Mouse (Mus musculus) CH12.LX (cell line): ENCODE data around the gene Rbm33. TPM values are rescaled to one million over a fixed set of nuclear protein-coding genes. Genes with fewer than 3 reads are reported as not detected.

Source experiments
- DNase-seq: peaks from one replicate; pipeline ENCODE4 v3.0.0-alpha.2; 2013; ENCODE audit errors: extremely low read depth
- H3K27ac ChIP-seq: 2 replicates; pipeline ENCODE4 v1.5.1; 2012; ENCODE audit warnings: low read depth, mild to moderate bottlenecking, control low read depth, moderate library complexity; ENCODE audit not compliant: insufficient read depth
- H3K27me3 ChIP-seq: replicated peaks from 2 replicates; pipeline ENCODE3; 2012; ENCODE audit warnings: inconsistent platforms
- H3K36me3 ChIP-seq, 2 experiments: replicated peaks in 1 of 2; 2 replicates each; pipeline versions ENCODE3 to v1.6.1; 2012; ENCODE audit warnings: inconsistent platforms in 1 of 2, low read length in 1 of 2, mild to moderate bottlenecking in 1 of 2, mixed read lengths in 1 of 2, moderate library complexity in 1 of 2; ENCODE audit not compliant: control insufficient read depth in 1 of 2, insufficient read depth in 1 of 2
- H3K4me1 ChIP-seq, 2 experiments: 2 replicates each; pipeline ENCODE4 v1.6.1; 2012; ENCODE audit warnings: inconsistent platforms in 1 of 2, moderate library complexity in 1 of 2; ENCODE audit not compliant: insufficient read depth in 2 of 2, control insufficient read depth in 1 of 2
- H3K4me2 ChIP-seq: 2 replicates; pipeline ENCODE4 v1.6.1; 2012; ENCODE audit warnings: low read depth, mild to moderate bottlenecking, control low read depth; ENCODE audit not compliant: poor library complexity, insufficient read depth, severe bottlenecking
- H3K4me3 ChIP-seq, 3 experiments: fragments of 150-350 bp in 1 of 3; sonication (generic) in 1 of 3; replicated peaks in 1 of 3; 2 replicates each; pipeline versions ENCODE3 to v1.5.1; 2011 to 2012; ENCODE audit warnings: low read depth in 2 of 3, low read length in 2 of 3, mild to moderate bottlenecking in 2 of 3, moderate library complexity in 2 of 3, control low read depth in 1 of 3, improper control_type of control experiment in 1 of 3, inconsistent platforms in 1 of 3, mixed read lengths in 1 of 3; ENCODE audit not compliant: poor library complexity in 1 of 3
- H3K79me2 ChIP-seq: replicated peaks from 2 replicates; pipeline ENCODE4 v1.6.1; 2012; ENCODE audit warnings: mild to moderate bottlenecking, moderate library complexity; ENCODE audit not compliant: control insufficient read depth, poor library complexity, insufficient read depth, severe bottlenecking; ENCODE audit errors: extremely low read depth
- H3K9ac ChIP-seq: 2 replicates; pipeline ENCODE4 v1.6.1; 2012; ENCODE audit warnings: low read depth, mild to moderate bottlenecking, control low read depth, moderate library complexity; ENCODE audit not compliant: insufficient read depth
- H3K9me3 ChIP-seq: replicated peaks from 2 replicates; pipeline ENCODE3; 2012; ENCODE audit warnings: low read length, inconsistent platforms, mixed read lengths
- CHD1 ChIP-seq: IDR thresholded peaks from 2 replicates; pipeline ENCODE4 v1.6.1; 2012; ENCODE audit warnings: low read depth, low read length, improper control_type of control experiment, inconsistent platforms
- ELF1 ChIP-seq: IDR thresholded peaks from 2 replicates; pipeline ENCODE4 v1.6.1; 2014; ENCODE audit warnings: low read depth, mild to moderate bottlenecking, inconsistent platforms, low read length, improper control_type of control experiment
- EP300 ChIP-seq: IDR thresholded peaks from 2 replicates; pipeline ENCODE4 v1.6.1; 2011; ENCODE audit warnings: low read length, improper control_type of control experiment
- KAT2A ChIP-seq: IDR thresholded peaks from 2 replicates; pipeline ENCODE4 v1.6.1; 2012; ENCODE audit warnings: low read length, improper control_type of control experiment, inconsistent platforms; ENCODE audit not compliant: insufficient replicate concordance
- NELFE ChIP-seq: IDR thresholded peaks from 2 replicates; pipeline ENCODE4 v1.6.1; 2011; ENCODE audit warnings: low read depth, low read length, improper control_type of control experiment
- RCOR1 ChIP-seq: conservative IDR thresholded peaks from 2 replicates; pipeline ENCODE4 v1.6.1; 2012; ENCODE audit warnings: low read depth, mild to moderate bottlenecking, inconsistent platforms, low read length, improper control_type of control experiment
- TCF12 ChIP-seq: IDR thresholded peaks from 2 replicates; pipeline ENCODE4 v1.6.1; 2014; ENCODE audit warnings: low read depth, mild to moderate bottlenecking, inconsistent platforms, low read length, improper control_type of control experiment
- UBTF ChIP-seq: IDR thresholded peaks from 2 replicates; pipeline ENCODE4 v1.6.1; 2012; ENCODE audit warnings: low read depth, mild to moderate bottlenecking, inconsistent platforms, low read length, improper control_type of control experiment, moderate library complexity
- ZMIZ1 ChIP-seq: IDR thresholded peaks from 2 replicates; pipeline ENCODE4 v1.6.1; 2012; ENCODE audit warnings: low read depth, mild to moderate bottlenecking, inconsistent platforms, low read length, improper control_type of control experiment
- dilution Hi-C: fragments of 300-500 bp; cut with MboI; formaldehyde crosslinking; loops from 2 replicates; pipeline ENCODE4 v1.14.3; 2020; ENCODE audit warnings: low sequenced_read_pairs; ENCODE audit not compliant: extremely low pct_unique_long_range_greater_than_20kb, extremely low pct_ligation_motif_present
- in situ Hi-C: fragments of 300-500 bp; cut with MboI; formaldehyde crosslinking; loops from 3 replicates; pipeline ENCODE4 v1.14.3; 2019; ENCODE audit warnings: low sequenced_read_pairs, low pct_ligation_motif_present, low pct_unique_long_range_greater_than_20kb, mixed read lengths
- polyA plus RNA-seq: library from polyadenylated mRNA; unstranded; fragments of >175 nt; gene quantifications from 2 replicates; pipeline ENCODE4 v1.2.1, GENCODE M21; 2012; ENCODE audit warnings: low read depth; ENCODE audit not compliant: insufficient read length
- total RNA-seq, 2 experiments: library from RNA; depleted of rRNA; stranded (reverse); fragments of 300-350 nt in 1 of 2; fragments of >200 nt in 1 of 2; gene quantifications; 2 replicates each; pipeline ENCODE4 v1.2.3; 2012 to 2014

Rbm33 gene
- total and polyA plus RNA-seq, 3 experiments = 7.4 to 50.3 (median 15.1) TPM

- no peak overlapping the region for H3K9ac ChIP-seq
- H3K9me3 ChIP-seq = peaks cover 12% of the 10 kb centered on the region
- H3K79me2 ChIP-seq = no peaks in the 10 kb centered on the region
- no peak overlapping the region for H3K4me3 ChIP-seq
- no peaks in the 10 kb centered on the region for H3K4me1 ChIP-seq
- in situ Hi-C loops (loop anchor here (25.0 kb wide), 2 partner anchors 582 to 832 kb away; no protein-coding TSS in a partner anchor), dilution Hi-C loops (no loop called here)
- no peak for DNase-seq
- no peaks in the 10 kb centered on the region for H3K36me3 ChIP-seq
- H3K27ac ChIP-seq = no peak overlapping the region
- no peaks in the 10 kb centered on the region for H3K27me3 ChIP-seq
- H3K4me2 ChIP-seq = no peak overlapping the region
- TF ChIP-seq KAT2A (no peak), NELFE (no peak)
Observed at GRCm38 (mm10) chr5:28455721-28456120, 138.8 kb downstream of the Rbm33 start.

GRCm38 (mm10) chr5:28456366-28456765 lies 139.4 kb downstream of the Rbm33 start:
- H3K27ac ChIP-seq = no peak overlapping the region
- H3K27me3 ChIP-seq = no peaks in the 10 kb centered on the region
- dilution Hi-C loops = no loop called here
- no peak for TF ChIP-seq ELF1
- H3K4me3 ChIP-seq = no peak overlapping the region
- H3K79me2 ChIP-seq = no peaks in the 10 kb centered on the region
- no peak overlapping the region for H3K9ac ChIP-seq
- DNase-seq = no peak
- H3K4me2 ChIP-seq = no peak overlapping the region
- H3K9me3 ChIP-seq = peaks cover 12% of the 10 kb centered on the region
- H3K4me1 ChIP-seq = no peaks in the 10 kb centered on the region
- H3K36me3 ChIP-seq = no peaks in the 10 kb centered on the region
- in situ Hi-C loops = loop anchor here (25.0 kb wide), 2 partner anchors 581 to 831 kb away; no protein-coding TSS in a partner anchor

DNA sequence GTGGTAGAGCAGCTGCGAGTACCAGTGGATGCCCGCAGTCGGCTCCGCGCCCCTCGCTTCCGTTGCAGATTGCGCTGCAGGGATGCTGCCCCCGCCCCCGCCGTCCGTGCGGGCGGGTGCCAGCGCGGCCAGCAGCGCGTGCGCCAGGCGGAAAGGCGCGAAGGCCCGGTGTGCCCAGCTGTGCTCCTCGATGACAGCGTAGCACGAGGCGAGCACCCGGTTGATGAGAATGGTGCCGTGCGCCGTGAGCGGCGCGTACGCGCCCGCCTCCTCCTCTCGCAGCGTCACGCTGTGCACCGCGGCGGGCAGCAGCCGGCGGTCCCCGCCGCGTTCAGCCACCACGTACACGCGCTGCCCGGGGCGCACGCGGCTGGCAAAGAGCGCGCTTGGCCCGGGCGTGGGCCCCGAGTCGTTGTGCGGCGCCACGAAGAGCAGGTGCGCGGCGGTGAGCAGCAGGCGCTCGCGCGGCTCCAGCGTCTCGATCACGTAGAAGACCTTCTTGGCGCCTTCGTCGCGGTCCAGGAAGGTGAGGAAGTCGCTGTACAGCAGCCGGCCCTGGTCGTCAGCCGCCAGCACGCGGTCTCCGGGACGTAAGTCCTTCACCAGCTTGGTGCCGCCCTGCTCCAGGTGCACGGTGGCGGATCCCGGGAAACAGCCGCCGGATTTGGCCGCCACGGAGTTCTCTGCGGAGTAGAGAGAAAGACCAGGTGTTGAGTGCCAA lies 141.2 kb downstream of the Rbm33 start:
- H3K27me3 ChIP-seq = peaks cover 2% of the 10 kb centered on the region

More for the DNA sequence above, 141.2 kb downstream of the Rbm33 start:
- Histone ChIP-seq H3K9ac (no peak overlapping the region), H3K36me3 (no peaks in the 10 kb centered on the region), H3K4me1 (no peaks in the 10 kb centered on the region), H3K4me3 (no peak overlapping the region), H3K4me2 (no peak overlapping the region), H3K9me3 (peaks cover 12% of the 10 kb centered on the region), H3K79me2 (no peaks in the 10 kb centered on the region), H3K27ac (no peak overlapping the region)
- in situ Hi-C loops = loop anchor here (25.0 kb wide), 2 partner anchors 579 to 829 kb away; no protein-coding TSS in a partner anchor
- no peak for TF ChIP-seq RCOR1
- no peak for TF ChIP-seq UBTF
- TF ChIP-seq EP300 = no peak
- no peak for TF ChIP-seq KAT2A
- no peak for TF ChIP-seq TCF12
- no peak for TF ChIP-seq CHD1
- no peak for TF ChIP-seq ZMIZ1
- DNase-seq = no peak
- dilution Hi-C loops = no loop called here
